Mouse (Mus musculus) effector memory CD4-positive, alpha-beta T cell, adult 5 months (primary cell): ENCODE results near the gene Gm17087. TPM values are rescaled to one million over a fixed set of nuclear protein-coding genes. Genes with fewer than 3 reads are reported as not detected.

ENCODE experiments used
- polyA plus RNA-seq: library from polyadenylated mRNA; unstranded; fragments of 100-300 nt; shearing (Covaris generic); gene quantifications from one replicate; pipeline ENCODE4 v1.2.1, GENCODE M21; 2017

Gene Gm17087
- 1.1 TPM for polyA plus RNA-seq

DNA sequence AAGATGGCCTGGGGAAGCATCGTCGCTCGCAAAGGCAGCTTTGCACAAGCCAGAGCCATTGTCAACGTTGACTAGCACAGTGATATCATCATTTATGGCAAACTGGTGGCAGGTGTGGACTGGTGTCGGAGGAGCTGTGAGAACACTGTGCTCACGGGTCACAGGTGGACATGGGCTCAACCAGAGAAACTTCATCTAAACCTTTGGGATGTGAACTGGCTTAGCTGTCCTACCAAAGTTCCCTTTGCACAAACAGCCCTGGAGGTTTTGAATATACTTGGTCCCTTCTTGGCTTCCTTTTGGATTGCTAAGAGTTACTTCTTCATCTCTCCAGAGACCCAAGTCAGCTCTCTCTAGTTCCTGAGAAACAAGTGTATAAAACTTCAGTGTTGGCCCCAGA lies at the start of gene Gm17087:
TSS of gene Gm17087 (minus strand) at position 101 of the 400 bp plus-strand sequence.

DNA sequence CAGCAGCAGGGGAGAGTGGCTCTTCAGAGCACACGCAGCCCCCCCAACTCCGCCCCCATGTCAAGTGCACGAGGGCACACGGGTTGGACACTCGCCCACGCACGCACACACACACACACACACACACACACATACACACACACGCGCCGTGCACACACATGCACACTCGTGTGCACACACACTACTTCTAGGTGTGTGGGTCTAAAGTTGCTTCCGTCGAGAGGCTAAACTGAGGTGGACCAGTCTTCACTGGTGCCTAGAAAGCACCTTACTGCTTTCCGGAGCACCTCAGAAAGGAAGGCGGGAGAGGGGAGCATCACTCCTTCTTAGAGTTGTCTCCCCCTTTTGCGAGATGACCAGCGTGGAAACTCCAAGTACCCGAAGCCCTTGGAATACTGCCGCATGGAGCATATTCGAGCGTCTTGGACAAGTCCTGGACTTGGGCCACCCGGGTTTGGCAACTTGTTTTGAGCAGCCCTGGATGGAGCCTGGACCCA lies 41.5 kb downstream of the Gm17087 start, which contains the start of gene Pde10a:
TSS of gene Pde10a (plus strand) at position 148 of the 497 bp plus-strand sequence.

Other genes with a start within 250 kb of the Gm17087 start
- 0.15 TPM for gene Prr18, start 229.5 kb downstream of the Gm17087 start, polyA plus RNA-seq
- gene T2, start 211.0 kb downstream of the Gm17087 start, polyA plus RNA-seq, result 0.46 TPM
- gene T, start 132.5 kb downstream of the Gm17087 start, polyA plus RNA-seq, result not detected
- gene Pde10a, start 41.6 kb downstream of the Gm17087 start, polyA plus RNA-seq, result not detected